Comparison of ENCODE assay signal across 29 mouse cellular contexts in the genomic region with DNA sequence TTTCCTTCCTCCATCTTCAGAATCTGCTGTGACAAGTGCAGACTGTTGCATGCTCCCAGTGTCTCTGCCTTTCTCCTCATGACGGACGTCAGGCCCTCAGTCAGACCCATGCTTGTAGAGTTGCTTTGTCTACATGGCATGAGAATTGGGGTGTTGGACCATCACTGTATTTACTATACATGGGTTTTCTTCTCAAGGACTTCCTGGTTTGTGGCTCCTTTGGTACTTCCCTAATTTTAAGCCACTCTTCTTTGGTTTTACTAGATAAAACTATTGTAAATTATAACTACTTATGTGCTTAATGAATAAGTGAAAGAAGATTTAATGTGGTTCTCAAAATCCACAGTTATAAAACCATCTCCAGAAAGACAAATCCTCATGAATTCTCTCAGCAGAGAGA.
"Had no signal": no experiment of that assay in that cellular context is flagged by ENCODE, and none has a peak within 500 bp of the region (broad histone marks: within the 10 kb centered on the region; RNA-seq: fewer than 3 reads in every experiment).

No protein-coding gene starts in this region.

- ATAC-seq: hindbrain, postnatal 0 days; intestine, embryonic 16.5 days; liver, postnatal 0 days had no signal

- H3K9me3 ChIP-seq: heart, embryonic 10.5 days; heart, embryonic 12.5 days; hindbrain, embryonic 10.5 days; hindbrain, embryonic 12.5 days; hindbrain, embryonic 15.5 days; kidney, embryonic 15.5 days; limb, embryonic 10.5 days; limb, embryonic 12.5 days; liver, embryonic 13.5 days; liver, embryonic 15.5 days had no signal

- H3K4me2 ChIP-seq: heart, embryonic 12.5 days; hindbrain, embryonic 12.5 days; hindbrain, embryonic 15.5 days; kidney, embryonic 15.5 days; limb, embryonic 12.5 days; liver, embryonic 11.5 days; liver, embryonic 13.5 days; liver, embryonic 15.5 days had no signal

- H3K36me3 ChIP-seq: liver, embryonic 13.5 days; liver, embryonic 15.5 days had no signal

- H3K4me3 ChIP-seq: gastrocnemius, adult 2 months; heart, embryonic 10.5 days; heart, embryonic 12.5 days; hindbrain, embryonic 10.5 days; hindbrain, embryonic 12.5 days; hindbrain, embryonic 15.5 days; kidney, embryonic 15.5 days; limb, embryonic 10.5 days; limb, embryonic 12.5 days; liver, embryonic 13.5 days; liver, embryonic 15.5 days had no signal

- DNase-seq: gastrocnemius, adult 2 months; gastrocnemius, postnatal 10 days; gastrocnemius, postnatal 25 days; heart, adult 18-20 months; heart, postnatal 10 days; heart, postnatal 4 days; kidney, adult 11 months; kidney, adult 2 months; kidney, adult 9 months; kidney, postnatal 14 days; kidney, postnatal 36 days; layer of hippocampus, adult 9-11 months; layer of hippocampus, postnatal 36 days; liver; liver, embryonic 13.5 days; liver, postnatal 0 days had no signal

- H3K4me1 ChIP-seq: heart, embryonic 10.5 days; heart, embryonic 12.5 days; hindbrain, embryonic 10.5 days; limb, embryonic 10.5 days; liver, embryonic 13.5 days had no signal

- H3K27ac ChIP-seq: gastrocnemius, adult 2 months; heart, embryonic 10.5 days; hindbrain, embryonic 10.5 days; hindbrain, embryonic 12.5 days; hindbrain, embryonic 15.5 days; hindbrain, postnatal 0 days; kidney, embryonic 15.5 days; kidney, postnatal 0 days; limb, embryonic 10.5 days; limb, embryonic 12.5 days; liver, embryonic 13.5 days; liver, embryonic 15.5 days had no signal

- H3K9ac ChIP-seq: heart, embryonic 12.5 days; hindbrain, embryonic 12.5 days; hindbrain, embryonic 15.5 days; kidney, embryonic 15.5 days; limb, embryonic 12.5 days; liver, embryonic 13.5 days; liver, embryonic 15.5 days; liver, postnatal 0 days had no signal

- H3K27me3 ChIP-seq: heart, embryonic 12.5 days; hindbrain, embryonic 12.5 days; hindbrain, embryonic 15.5 days; kidney, embryonic 15.5 days; limb, embryonic 12.5 days; liver, embryonic 13.5 days; liver, embryonic 15.5 days had no signal
